8 mouse cellular contexts compared by ENCODE assay signal in the genomic region with DNA sequence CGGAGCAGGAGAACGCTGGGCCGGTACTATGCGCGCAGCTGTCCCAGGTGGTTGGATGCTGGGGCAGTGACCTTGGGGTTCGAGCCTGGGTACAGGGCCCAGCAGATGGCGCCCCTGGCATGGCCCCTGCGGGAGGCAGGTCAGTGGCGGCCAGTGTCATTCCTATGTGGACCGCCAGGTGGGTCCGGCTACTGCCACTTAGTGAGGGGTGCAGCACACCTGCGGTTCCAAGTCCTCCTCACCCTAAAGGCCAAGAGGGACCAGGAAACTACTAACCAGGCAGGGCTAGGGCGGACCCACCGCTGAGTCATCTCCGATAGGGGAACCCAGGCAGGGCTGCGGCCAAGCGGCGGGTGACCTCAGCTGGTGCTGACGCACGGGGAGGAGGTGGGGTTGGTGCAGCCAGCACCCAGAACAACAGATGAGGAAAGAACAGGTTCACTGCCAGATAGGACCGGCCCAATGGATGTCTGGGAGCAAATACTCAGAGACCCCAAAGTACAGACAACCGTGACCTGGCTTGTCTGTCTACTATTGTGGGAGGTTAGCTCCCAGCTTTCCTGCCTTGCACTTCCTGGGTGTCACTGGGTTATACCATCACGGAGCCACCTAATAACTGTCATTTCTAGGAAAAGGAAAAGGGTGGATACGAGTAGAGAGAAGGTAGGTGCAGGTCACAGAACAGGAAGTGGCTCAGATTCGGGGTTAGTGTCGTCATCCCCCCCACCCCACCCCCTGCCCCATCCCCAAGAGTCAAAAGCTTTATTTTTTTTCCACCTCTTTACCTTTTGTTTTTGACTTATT. TPM values are rescaled to one million over a fixed set of nuclear protein-coding genes. Genes with fewer than 3 reads are reported as not detected.
DNase-seq lines count a peak whose midpoint lies in the region; ATAC-seq and TF ChIP-seq lines count a peak whose summit lies in the region.

No protein-coding gene starts in this region.

- H3K4me2 ChIP-seq in embryonic facial prominence, embryonic 11.5 days (ENCODE audit: low read depth, low read length) = no peak overlapping the region; the same call in 1 of the 2 replicates
- H3K4me2 ChIP-seq in heart, embryonic 15.5 days = peak overlapping the region; percentile 66

- TF ChIP-seq CTCF in small intestine, adult 2 months (IDR thresholded peaks at IDR 0.05; ENCODE audit: extremely low read depth, insufficient read length, insufficient replicate concordance, low read depth, low read length) = peak; percentile 68

- no peaks in the 10 kb centered on the region for H3K9me3 ChIP-seq in embryonic facial prominence, embryonic 11.5 days (replicated peaks; ENCODE audit: control insufficient read depth, low read length)
- no peaks in the 10 kb centered on the region for H3K9me3 ChIP-seq in heart, embryonic 15.5 days (replicated peaks)

- 26% methylated on average over 26 of the region's 26 CpGs for WGBS in embryonic facial prominence, embryonic 11.5 days
- 14% methylated on average over 26 of the region's 26 CpGs for WGBS in heart, embryonic 15.5 days
- 1% methylated on average over 26 of the region's 26 CpGs for WGBS in macrophage (ENCODE audit: missing documents)
- 7% methylated on average over 26 of the region's 26 CpGs for WGBS in small intestine, adult 2 months

- peak; percentile 65 for DNase-seq in ES-CJ7 (ENCODE audit: low read depth, low spot score)
- peak; percentile 89 for DNase-seq in adrenal gland, postnatal 10 days
- peak; percentile 69 for DNase-seq in embryonic facial prominence, embryonic 11.5 days (ENCODE audit: low spot score)
- DNase-seq in kidney, postnatal 25 days = peak; percentile 90 to 93
- no peak for DNase-seq in adipocyte (ENCODE audit: low spot score)

- no peak overlapping the region for H3K4me3 ChIP-seq in embryonic facial prominence, embryonic 11.5 days (ENCODE audit: low read depth, low read length)
- peak overlapping the region; percentile 38 for H3K4me3 ChIP-seq in heart, embryonic 15.5 days
- H3K4me3 ChIP-seq in macrophage (ENCODE audit: inconsistent target) = no peak overlapping the region
- peak overlapping the region; percentile 31 for H3K4me3 ChIP-seq in small intestine, adult 2 months (ENCODE audit: low read depth, low read length)

- peaks cover 22% of the 10 kb centered on the region; the same call in 1 of the 2 replicates for H3K79me2 ChIP-seq in macrophage (ENCODE audit: inconsistent target)

- H3K9ac ChIP-seq in embryonic facial prominence, embryonic 11.5 days (replicated peaks; ENCODE audit: low read length) = no peak overlapping the region; the same call in 1 of the 2 replicates
- peak overlapping the region; percentile 54 for H3K9ac ChIP-seq in heart, embryonic 15.5 days

- H3K36me3 ChIP-seq in embryonic facial prominence, embryonic 11.5 days (replicated peaks; ENCODE audit: control insufficient read depth, insufficient read depth, low read depth, low read length) = no peaks in the 10 kb centered on the region
- H3K36me3 ChIP-seq in heart, embryonic 15.5 days = no peaks in the 10 kb centered on the region
- H3K36me3 ChIP-seq in macrophage (ENCODE audit: inconsistent target) = no peaks in the 10 kb centered on the region
- no peaks in the 10 kb centered on the region for H3K36me3 ChIP-seq in small intestine, adult 2 months (ENCODE audit: control insufficient read depth, insufficient read depth, low read length)

- ATAC-seq in embryonic facial prominence, embryonic 11.5 days (replicated peaks; ENCODE audit: insufficient number of reproducible peaks, low FRiP score, low TSS enrichment, low read depth) = no peak
- ATAC-seq in heart, embryonic 15.5 days (replicated peaks; ENCODE audit: insufficient number of reproducible peaks, insufficient read depth, low FRiP score, low read depth) = peak; percentile 4; the same call in 1 of the 2 replicates

- peak; percentile 37; the same call in 1 of the 2 replicates for TF ChIP-seq POLR2A in small intestine, adult 2 months (IDR thresholded peaks at IDR 0.05; ENCODE audit: low read depth, low read length)

- no peak overlapping the region for H3K27ac ChIP-seq in embryonic facial prominence, embryonic 11.5 days (replicated peaks; ENCODE audit: low read depth, low read length)
- H3K27ac ChIP-seq in heart, embryonic 15.5 days = peak overlapping the region; percentile 96
- H3K27ac ChIP-seq in macrophage = peak overlapping the region; percentile 92
- peak overlapping the region; percentile 82 for H3K27ac ChIP-seq in small intestine, adult 2 months (ENCODE audit: insufficient read depth, low read depth, low read length)

- H3K4me1 ChIP-seq in embryonic facial prominence, embryonic 11.5 days (ENCODE audit: control insufficient read depth, insufficient read depth, low read length) = peaks cover 16% of the 10 kb centered on the region
- H3K4me1 ChIP-seq in heart, embryonic 15.5 days (replicated peaks) = peaks cover 67% of the 10 kb centered on the region
- peaks cover 37% of the 10 kb centered on the region for H3K4me1 ChIP-seq in small intestine, adult 2 months (ENCODE audit: control insufficient read depth, insufficient read depth, insufficient read length, low read length)

- no peaks in the 10 kb centered on the region for H3K27me3 ChIP-seq in embryonic facial prominence, embryonic 11.5 days (ENCODE audit: control insufficient read depth, insufficient read depth, low read length)
- no peaks in the 10 kb centered on the region for H3K27me3 ChIP-seq in heart, embryonic 15.5 days
- no peaks in the 10 kb centered on the region for H3K27me3 ChIP-seq in small intestine, adult 2 months (ENCODE audit: control insufficient read depth, insufficient read depth, low read length)

RNA-seq across cellular contexts. Expression of a gene that starts 5.4 kb away (rescaled TPM):
- total RNA-seq in adrenal gland, postnatal 10 days (2021) = 100 to 1,000 TPM; 954 to 956 TPM
- polyA plus RNA-seq in embryonic facial prominence, embryonic 11.5 days (2014; fragmentation: Nextera tagmentation; extraction: Ambion mirVana) = 3,237 and 3,434 TPM in 2 replicates
- polyA plus RNA-seq in heart, embryonic 15.5 days (2015; fragmentation: Nextera tagmentation; extraction: Ambion mirVana) = 921 and 1,308 TPM in 2 replicates
- 1,000 to 10,000 TPM in 2 of 26 experiments, 100 to 1,000 TPM in 24; 287 to 1,531 (median 530) TPM for total RNA-seq in macrophage (2018; cell fraction: chromatin; rRNA removed)
- 1,000 to 10,000 TPM; 1,610 to 3,491 (median 2,081) TPM for total RNA-seq in macrophage (2018; cell fraction: cytosol; rRNA removed)
- 1,000 to 10,000 TPM in 17 of 26 experiments, 100 to 1,000 TPM in 9; 698 to 2,123 (median 1,142) TPM for total RNA-seq in macrophage (2018; cell fraction: nucleus; rRNA removed)
- polyA plus RNA-seq in macrophage (2018) = 1,569 to 2,966 TPM (median 1,773 TPM) in 3 replicates
- 927 and 1,318 TPM in 2 replicates for polyA plus RNA-seq in small intestine, adult 2 months (2012; rRNA removed)

RNA-seq across cellular contexts. Expression of a gene that starts 7.6 kb away (rescaled TPM):
- total RNA-seq in adrenal gland, postnatal 10 days (2021) = under 1 TPM; 0.15 to 0.45 TPM
- polyA plus RNA-seq in embryonic facial prominence, embryonic 11.5 days (2014; fragmentation: Nextera tagmentation; extraction: Ambion mirVana) = 0.20 and 0.28 TPM in 2 replicates
- polyA plus RNA-seq in heart, embryonic 15.5 days (2015; fragmentation: Nextera tagmentation; extraction: Ambion mirVana) = 0.42 and 0.66 TPM in 2 replicates
- under 1 TPM in 1 of 26 experiments, not detected in 25; 0.49 TPM for total RNA-seq in macrophage (2018; cell fraction: chromatin; rRNA removed)
- under 1 TPM in 1 of 26 experiments, not detected in 25; 0.16 TPM for total RNA-seq in macrophage (2018; cell fraction: cytosol; rRNA removed)
- not detected for total RNA-seq in macrophage (2018; cell fraction: nucleus; rRNA removed)
- polyA plus RNA-seq in macrophage (2018) = not detected in 3 replicates
- not detected in 2 replicates for polyA plus RNA-seq in small intestine, adult 2 months (2012; rRNA removed)

RNA-seq across cellular contexts. Expression of a gene that starts 24.9 kb away (rescaled TPM):
- 10 to 100 TPM; 19.5 to 26.4 TPM for total RNA-seq in adrenal gland, postnatal 10 days (2021)
- polyA plus RNA-seq in embryonic facial prominence, embryonic 11.5 days (2014; fragmentation: Nextera tagmentation; extraction: Ambion mirVana) = 20.5 and 24.2 TPM in 2 replicates
- 27.0 and 38.0 TPM in 2 replicates for polyA plus RNA-seq in heart, embryonic 15.5 days (2015; fragmentation: Nextera tagmentation; extraction: Ambion mirVana)
- 10 to 100 TPM in 23 of 26 experiments, 1 to 10 TPM in 3; 6.6 to 35.2 (median 16.2) TPM for total RNA-seq in macrophage (2018; cell fraction: chromatin; rRNA removed)
- 10 to 100 TPM in 3 of 26 experiments, 1 to 10 TPM in 23; 3.4 to 11.0 (median 5.7) TPM for total RNA-seq in macrophage (2018; cell fraction: cytosol; rRNA removed)
- total RNA-seq in macrophage (2018; cell fraction: nucleus; rRNA removed) = 10 to 100 TPM in 15 of 26 experiments, 1 to 10 TPM in 11; 5.9 to 26.0 (median 11.5) TPM
- polyA plus RNA-seq in macrophage (2018) = 3.8 to 8.1 TPM (median 6.3 TPM) in 3 replicates
- polyA plus RNA-seq in small intestine, adult 2 months (2012; rRNA removed) = 32.0 and 49.2 TPM in 2 replicates

Comparison
In these comparisons a context has a peak if more than half of its experiments do, and no peak if none do; other contexts are left out.
1. H3K4me3 ChIP-seq: peak in heart, embryonic 15.5 days (single experiment) and small intestine, adult 2 months (single experiment); none in embryonic facial prominence, embryonic 11.5 days (single experiment) and macrophage (single experiment).